Mouse (Mus musculus) heart, embryonic 15.5 days (tissue): ENCODE results near the gene Syt15. TPM values are rescaled to one million over a fixed set of nuclear protein-coding genes. Genes with fewer than 3 reads are reported as not detected.

Source experiments
- ATAC-seq: fragments of 200-750 bp; cut with Nextera tagmentation; replicated peaks from 2 replicates; pipeline ENCODE4 v1.8.0; 2017; ENCODE audit warnings: low read depth, moderate TSS enrichment; ENCODE audit not compliant: insufficient number of reproducible peaks, insufficient read depth, low FRiP score
- H3K27ac ChIP-seq: fragments of 300-500 bp; sonication (generic); 2 replicates; pipeline ENCODE4 v1.5.1; 2015; ENCODE audit warnings: mild to moderate bottlenecking, inconsistent platforms
- H3K27me3 ChIP-seq: fragments of 300-500 bp; sonication (generic); 2 replicates; pipeline ENCODE4 v1.6.1; 2015; ENCODE audit warnings: inconsistent platforms
- H3K36me3 ChIP-seq: fragments of 300-500 bp; sonication (generic); 2 replicates; pipeline ENCODE4 v1.6.1; 2015; ENCODE audit warnings: mild to moderate bottlenecking, inconsistent platforms
- H3K4me1 ChIP-seq: fragments of 300-500 bp; sonication (generic); replicated peaks from 2 replicates; pipeline ENCODE4 v1.6.1; 2015; ENCODE audit warnings: inconsistent platforms
- H3K4me2 ChIP-seq: fragments of 300-500 bp; sonication (generic); 2 replicates; pipeline ENCODE4 v1.6.1; 2015; ENCODE audit warnings: inconsistent platforms, mild to moderate bottlenecking, moderate library complexity
- H3K4me3 ChIP-seq: fragments of 300-500 bp; sonication (generic); 2 replicates; pipeline ENCODE4 v1.5.1; 2015; ENCODE audit warnings: mild to moderate bottlenecking, inconsistent platforms
- H3K9ac ChIP-seq: fragments of 300-500 bp; sonication (generic); 2 replicates; pipeline ENCODE4 v1.6.1; 2015; ENCODE audit warnings: mild to moderate bottlenecking, inconsistent platforms
- H3K9me3 ChIP-seq: fragments of 300-500 bp; sonication (generic); replicated peaks from 2 replicates; pipeline ENCODE4 v1.6.1; 2016; ENCODE audit warnings: inconsistent platforms
- WGBS: fragments of 180-500 bp; shearing (Covaris S2); methylation state at CpG from one replicate; pipeline ENCODE4 v1.1.7; 2015; ENCODE audit warnings: mixed read lengths; 5-methylcytosine and 5-hydroxymethylcytosine counted together
- polyA plus RNA-seq: library from polyadenylated mRNA; unstranded; fragments of >200 nt; fragmentation: Nextera tagmentation; extraction: Ambion mirVana; gene quantifications from 2 replicates; pipeline ENCODE4 v1.2.1, GENCODE M21; 2015

The Syt15 gene
- polyA plus RNA-seq, 1 experiment from 2014 or later: 0.35 TPM

DNA sequence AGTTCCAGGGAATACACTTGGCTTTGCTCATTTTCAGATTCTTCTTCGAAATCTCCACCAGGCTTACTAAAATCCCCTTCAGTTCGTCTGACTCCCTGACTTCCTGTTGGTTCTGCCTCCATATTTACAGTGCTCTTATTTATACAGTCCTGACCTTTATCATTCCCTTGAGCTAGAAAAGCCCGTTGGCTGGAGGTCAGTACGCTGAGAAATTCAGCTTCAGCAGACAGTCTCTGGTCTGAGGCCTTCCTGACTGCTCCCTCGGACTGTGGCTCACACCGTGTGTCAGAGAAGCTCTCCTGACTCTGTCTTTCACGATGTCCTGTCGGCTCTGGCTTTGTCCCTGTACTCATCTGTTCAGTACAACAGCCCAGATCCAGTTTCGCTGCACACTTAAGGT, 48.7 kb downstream of the Syt15 start:
- ATAC-seq: no peak
- Histone ChIP-seq H3K4me1 (no peaks in the 10 kb centered on the region), H3K4me3 (no peak overlapping the region)

GRCm38 (mm10) chr14:34273280-34273679, 53.9 kb downstream of the Syt15 start:
- no peak overlapping the region for H3K4me3 ChIP-seq

More for the DNA sequence above, 48.7 kb downstream of the Syt15 start:
- Histone ChIP-seq H3K4me2 (no peak overlapping the region), H3K27ac (no peak overlapping the region), H3K36me3 (no peaks in the 10 kb centered on the region), H3K9ac (no peak overlapping the region), H3K9me3 (no peaks in the 10 kb centered on the region), H3K27me3 (no peaks in the 10 kb centered on the region)
- 68% methylated on average over 9 of the region's 9 CpGs for WGBS

GRCm38 (mm10) chr14:34274141-34274540, 54.7 kb downstream of the Syt15 start:
- no peaks in the 10 kb centered on the region for H3K9me3 ChIP-seq
- no peak overlapping the region for H3K9ac ChIP-seq
- ATAC-seq: no peak
- H3K36me3 ChIP-seq: no peaks in the 10 kb centered on the region
- no peaks in the 10 kb centered on the region for H3K4me1 ChIP-seq
- no peak overlapping the region for H3K4me2 ChIP-seq
- 89% methylated on average over 3 of the region's 3 CpGs for WGBS
- no peak overlapping the region for H3K27ac ChIP-seq
- H3K4me3 ChIP-seq: no peak overlapping the region
- no peaks in the 10 kb centered on the region for H3K27me3 ChIP-seq

More at GRCm38 (mm10) chr14:34273280-34273679, 53.9 kb downstream of the Syt15 start:
- 48% methylated on average over 2 of the region's 2 CpGs for WGBS
- no peak for ATAC-seq
- no peak overlapping the region for H3K27ac ChIP-seq
- no peaks in the 10 kb centered on the region for H3K27me3 ChIP-seq
- H3K4me2 ChIP-seq: no peak overlapping the region
- no peak overlapping the region for H3K9ac ChIP-seq
- no peaks in the 10 kb centered on the region for H3K4me1 ChIP-seq
- no peaks in the 10 kb centered on the region for H3K9me3 ChIP-seq
- H3K36me3 ChIP-seq: no peaks in the 10 kb centered on the region

- ATAC-seq: no peak
- Histone ChIP-seq H3K4me3 (no peak overlapping the region), H3K9ac (no peak overlapping the region), H3K4me2 (no peak overlapping the region), H3K27me3 (no peaks in the 10 kb centered on the region), H3K9me3 (no peaks in the 10 kb centered on the region), H3K27ac (no peak overlapping the region), H3K4me1 (no peaks in the 10 kb centered on the region), H3K36me3 (no peaks in the 10 kb centered on the region)
- WGBS: 84% methylated on average over 4 of the region's 4 CpGs
These were observed 55.8 kb downstream of the Syt15 start for GRCm38 (mm10) chr14:34275225-34275624.

DNA sequence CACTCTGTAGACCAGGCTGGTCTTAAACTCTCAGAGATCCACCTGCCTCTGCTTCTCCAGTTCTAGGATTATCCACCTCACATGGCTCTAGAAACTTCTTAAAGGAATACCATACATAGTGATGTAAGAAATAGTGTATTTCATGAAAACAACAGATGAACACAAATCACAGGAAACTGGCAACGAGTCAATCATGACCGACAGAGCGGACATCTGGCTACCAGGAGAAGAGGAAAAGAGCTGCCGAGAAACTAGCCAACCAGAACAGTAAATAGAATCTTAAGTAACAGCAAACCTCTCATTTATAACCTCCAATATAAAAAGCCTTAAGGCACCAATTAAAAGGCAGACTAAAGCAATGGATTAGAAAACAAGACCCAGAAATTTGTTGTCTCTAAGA, 60.3 kb downstream of the Syt15 start:
- Histone ChIP-seq H3K27ac (no peak overlapping the region), H3K9me3 (no peaks in the 10 kb centered on the region), H3K4me1 (no peaks in the 10 kb centered on the region), H3K36me3 (no peaks in the 10 kb centered on the region), H3K4me3 (no peak overlapping the region), H3K4me2 (no peak overlapping the region), H3K9ac (no peak overlapping the region), H3K27me3 (no peaks in the 10 kb centered on the region)
- no peak for ATAC-seq
- WGBS: 70% methylated on average over 4 of the region's 4 CpGs

Other genes starting within 250 kb of the Syt15 start
- gene Zfp488, start 240.8 kb upstream of the Syt15 start, polyA plus RNA-seq: 0.03 TPM in 1 of 2 replicates, not detected in the other
- not detected in 2 replicates for gene Gm30083, start 204.4 kb upstream of the Syt15 start, polyA plus RNA-seq
- not detected in 2 replicates for gene Gm5460, start 202.8 kb upstream of the Syt15 start, polyA plus RNA-seq
- gene Antxrl, start 166.9 kb upstream of the Syt15 start, polyA plus RNA-seq: not detected in 2 replicates
- 2.0 and 5.3 TPM in 2 replicates for gene Anxa8, start 133.6 kb upstream of the Syt15 start, polyA plus RNA-seq
- not detected in 2 replicates for gene A630023A22Rik, start 116.8 kb upstream of the Syt15 start, polyA plus RNA-seq
- 0.13 and 0.15 TPM in 2 replicates for gene Npy4r, start 67.1 kb upstream of the Syt15 start, polyA plus RNA-seq
- gene Gprin2, start 17.9 kb upstream of the Syt15 start, polyA plus RNA-seq: 0.10 and 0.11 TPM in 2 replicates
- gene Shld2, start 90.9 kb downstream of the Syt15 start, polyA plus RNA-seq: 8.0 and 8.6 TPM in 2 replicates
- gene Glud1, start 91.1 kb downstream of the Syt15 start, polyA plus RNA-seq: 55.9 and 60.3 TPM in 2 replicates
- gene Fam25c, start 135.8 kb downstream of the Syt15 start, polyA plus RNA-seq: not detected in 2 replicates
- 1.7 and 9.5 TPM in 2 replicates for gene Sncg, start 155.2 kb downstream of the Syt15 start, polyA plus RNA-seq
- gene Mmrn2, start 155.9 kb downstream of the Syt15 start, polyA plus RNA-seq: 26.0 and 29.7 TPM in 2 replicates